Mouse (Mus musculus): Measurements from ENCODE around the gene Slc25a51. TPM values are rescaled to one million over a fixed set of nuclear protein-coding genes. Genes with fewer than 3 reads are reported as not detected.

Gene Slc25a51
- polyA plus RNA-seq, 1 experiment: 145 TPM

GRCm38 (mm10) chr4:45356653-45357052 lies 51.9 kb downstream of the Slc25a51 start:
- no peak for DNase-seq
- WGBS: 84% methylated on average over 3 of the region's 3 CpGs
- TF ChIP-seq POLR2A (IDR thresholded peaks at IDR 0.05; ENCODE audit: low read depth, low read length) (no peak), CTCF (conservative IDR thresholded peaks at IDR 0.05; ENCODE audit: insufficient read depth, insufficient read length, low read depth, low read length) (no peak)

More at GRCm38 (mm10) chr4:45356653-45357052, 51.9 kb downstream of the Slc25a51 start:
- Histone ChIP-seq H3K27ac (ENCODE audit: insufficient read depth, low read depth, low read length) (no peak overlapping the region), H3K4me3 (ENCODE audit: insufficient read depth, low read depth, low read length) (no peak overlapping the region), H3K27me3 (replicated peaks; ENCODE audit: control insufficient read depth, insufficient read depth, low read length) (no peaks in the 10 kb centered on the region), H3K4me1 (ENCODE audit: control insufficient read depth, insufficient read depth, low read length) (no peaks in the 10 kb centered on the region), H3K36me3 (ENCODE audit: control insufficient read depth, insufficient read depth, low read length) (no peaks in the 10 kb centered on the region; the same call in 1 of the 2 replicates)

Other genes starting within 250 kb of the Slc25a51 start
- gene Frmpd1, start 223.9 kb downstream of the Slc25a51 start, polyA plus RNA-seq (2012; rRNA removed): 0.46 and 0.56 TPM in 2 replicates
- 3.2 and 3.9 TPM in 2 replicates for gene Trmt10b, start 111.6 kb downstream of the Slc25a51 start, polyA plus RNA-seq (2012; rRNA removed)
- 8.5 and 12.2 TPM in 2 replicates for gene Dcaf10, start 66.7 kb downstream of the Slc25a51 start, polyA plus RNA-seq (2012; rRNA removed)
- gene Exosc3, start 66.0 kb downstream of the Slc25a51 start, polyA plus RNA-seq (2012; rRNA removed): 16.3 and 16.7 TPM in 2 replicates
- gene Shb, start 123.7 kb upstream of the Slc25a51 start, polyA plus RNA-seq (2012; rRNA removed): 57.1 and 59.4 TPM in 2 replicates